Mouse (Mus musculus): Measurements from ENCODE around the gene Syngr2. TPM values are rescaled to one million over a fixed set of nuclear protein-coding genes. Genes with fewer than 3 reads are reported as not detected.

Gene Syngr2
- polyA plus RNA-seq, 1 experiment = 51.9 TPM

GRCm38 (mm10) chr11:117834086-117834485 is 24.6 kb downstream of the Syngr2 start:
- Histone ChIP-seq H3K9me3 (replicated peaks; ENCODE audit: control insufficient read depth, insufficient read depth, low read length, poor library complexity, severe bottlenecking) (no peaks in the 10 kb centered on the region), H3K27ac (ENCODE audit: insufficient read depth, low read length) (no peak overlapping the region), H3K9ac (ENCODE audit: low read depth, poor library complexity, severe bottlenecking) (no peak overlapping the region), H3K36me3 (ENCODE audit: control insufficient read depth, insufficient read depth, low read length, poor library complexity, severe bottlenecking) (no peaks in the 10 kb centered on the region), H3K27me3 (ENCODE audit: control insufficient read depth, insufficient read depth, low read length, poor library complexity, severe bottlenecking) (no peaks in the 10 kb centered on the region), H3K4me1 (ENCODE audit: control insufficient read depth, insufficient read depth, low read length) (no peaks in the 10 kb centered on the region), H3K4me3 (ENCODE audit: low read depth, low read length) (no peak overlapping the region)
- TF ChIP-seq EP300 (IDR thresholded peaks at IDR 0.05; ENCODE audit: insufficient read depth, low read depth, low read length) = no peak
- TF ChIP-seq CTCF (IDR thresholded peaks at IDR 0.05; ENCODE audit: low read depth, low read length) = no peak
- TF ChIP-seq POLR2A (IDR thresholded peaks at IDR 0.05; ENCODE audit: insufficient read depth, low read length) = no peak

- Histone ChIP-seq H3K27ac (ENCODE audit: insufficient read depth, low read length) (no peak overlapping the region), H3K4me1 (ENCODE audit: control insufficient read depth, insufficient read depth, low read length) (peaks cover 2% of the 10 kb centered on the region), H3K36me3 (ENCODE audit: control insufficient read depth, insufficient read depth, low read length, poor library complexity, severe bottlenecking) (no peaks in the 10 kb centered on the region), H3K4me3 (ENCODE audit: low read depth, low read length) (no peak overlapping the region), H3K9ac (ENCODE audit: low read depth, poor library complexity, severe bottlenecking) (no peak overlapping the region), H3K27me3 (ENCODE audit: control insufficient read depth, insufficient read depth, low read length, poor library complexity, severe bottlenecking) (no peaks in the 10 kb centered on the region), H3K9me3 (replicated peaks; ENCODE audit: control insufficient read depth, insufficient read depth, low read length, poor library complexity, severe bottlenecking) (no peaks in the 10 kb centered on the region)
- TF ChIP-seq CTCF (IDR thresholded peaks at IDR 0.05; ENCODE audit: low read depth, low read length) = no peak
- no peak for TF ChIP-seq POLR2A (IDR thresholded peaks at IDR 0.05; ENCODE audit: insufficient read depth, low read length)
- TF ChIP-seq EP300 (IDR thresholded peaks at IDR 0.05; ENCODE audit: insufficient read depth, low read depth, low read length) = no peak
Observed at GRCm38 (mm10) chr11:117836306-117836705, 26.8 kb downstream of the Syngr2 start.

GRCm38 (mm10) chr11:117838572-117838971 is 29.1 kb downstream of the Syngr2 start:
- Histone ChIP-seq H3K9ac (ENCODE audit: low read depth, poor library complexity, severe bottlenecking) (no peak overlapping the region), H3K4me3 (ENCODE audit: low read depth, low read length) (no peak overlapping the region), H3K27ac (ENCODE audit: insufficient read depth, low read length) (peak overlapping the region; percentile 60), H3K27me3 (ENCODE audit: control insufficient read depth, insufficient read depth, low read length, poor library complexity, severe bottlenecking) (no peaks in the 10 kb centered on the region), H3K36me3 (ENCODE audit: control insufficient read depth, insufficient read depth, low read length, poor library complexity, severe bottlenecking) (no peaks in the 10 kb centered on the region), H3K9me3 (replicated peaks; ENCODE audit: control insufficient read depth, insufficient read depth, low read length, poor library complexity, severe bottlenecking) (no peaks in the 10 kb centered on the region), H3K4me1 (ENCODE audit: control insufficient read depth, insufficient read depth, low read length) (peaks cover 2% of the 10 kb centered on the region)
- 0 out of 2 replicates have a peak, but pooled peaks have one; percentile 40 for TF ChIP-seq EP300 (IDR thresholded peaks at IDR 0.05; ENCODE audit: insufficient read depth, low read depth, low read length)
- TF ChIP-seq CTCF (IDR thresholded peaks at IDR 0.05; ENCODE audit: low read depth, low read length) = no peak

- H3K9ac ChIP-seq (ENCODE audit: low read depth, poor library complexity, severe bottlenecking) = no peak overlapping the region
- TF ChIP-seq EP300 (IDR thresholded peaks at IDR 0.05; ENCODE audit: insufficient read depth, low read depth, low read length) (no peak), POLR2A (IDR thresholded peaks at IDR 0.05; ENCODE audit: insufficient read depth, low read length) (no peak), CTCF (IDR thresholded peaks at IDR 0.05; ENCODE audit: low read depth, low read length) (no peak)
- no peaks in the 10 kb centered on the region for H3K9me3 ChIP-seq (replicated peaks; ENCODE audit: control insufficient read depth, insufficient read depth, low read length, poor library complexity, severe bottlenecking)
- H3K4me3 ChIP-seq (ENCODE audit: low read depth, low read length) = no peak overlapping the region
- H3K36me3 ChIP-seq (ENCODE audit: control insufficient read depth, insufficient read depth, low read length, poor library complexity, severe bottlenecking) = no peaks in the 10 kb centered on the region
- no peaks in the 10 kb centered on the region for H3K27me3 ChIP-seq (ENCODE audit: control insufficient read depth, insufficient read depth, low read length, poor library complexity, severe bottlenecking)
- H3K27ac ChIP-seq (ENCODE audit: insufficient read depth, low read length) = peak overlapping the region; percentile 60
- peaks cover 2% of the 10 kb centered on the region for H3K4me1 ChIP-seq (ENCODE audit: control insufficient read depth, insufficient read depth, low read length)
Observed at GRCm38 (mm10) chr11:117839021-117839420, 29.6 kb downstream of the Syngr2 start.

- no peak overlapping the region for H3K27ac ChIP-seq (ENCODE audit: insufficient read depth, low read length)
- peaks cover 2% of the 10 kb centered on the region for H3K4me1 ChIP-seq (ENCODE audit: control insufficient read depth, insufficient read depth, low read length)
- no peak for TF ChIP-seq POLR2A (IDR thresholded peaks at IDR 0.05; ENCODE audit: insufficient read depth, low read length)
- TF ChIP-seq EP300 (IDR thresholded peaks at IDR 0.05; ENCODE audit: insufficient read depth, low read depth, low read length) = no peak
- no peak for TF ChIP-seq CTCF (IDR thresholded peaks at IDR 0.05; ENCODE audit: low read depth, low read length)
- no peak overlapping the region for H3K9ac ChIP-seq (ENCODE audit: low read depth, poor library complexity, severe bottlenecking)
- H3K27me3 ChIP-seq (ENCODE audit: control insufficient read depth, insufficient read depth, low read length, poor library complexity, severe bottlenecking) = no peaks in the 10 kb centered on the region
- no peaks in the 10 kb centered on the region for H3K9me3 ChIP-seq (replicated peaks; ENCODE audit: control insufficient read depth, insufficient read depth, low read length, poor library complexity, severe bottlenecking)
- no peak overlapping the region for H3K4me3 ChIP-seq (ENCODE audit: low read depth, low read length)
- no peaks in the 10 kb centered on the region for H3K36me3 ChIP-seq (ENCODE audit: control insufficient read depth, insufficient read depth, low read length, poor library complexity, severe bottlenecking)
Observed at GRCm38 (mm10) chr11:117840910-117841309, 31.4 kb downstream of the Syngr2 start.

GRCm38 (mm10) chr11:117843434-117843833 is 34.0 kb downstream of the Syngr2 start:
- no peak overlapping the region for H3K27ac ChIP-seq (ENCODE audit: insufficient read depth, low read length)
- H3K27me3 ChIP-seq (ENCODE audit: control insufficient read depth, insufficient read depth, low read length, poor library complexity, severe bottlenecking) = no peaks in the 10 kb centered on the region
- no peak overlapping the region for H3K4me3 ChIP-seq (ENCODE audit: low read depth, low read length)
- TF ChIP-seq POLR2A (IDR thresholded peaks at IDR 0.05; ENCODE audit: insufficient read depth, low read length) = no peak
- TF ChIP-seq EP300 (IDR thresholded peaks at IDR 0.05; ENCODE audit: insufficient read depth, low read depth, low read length) = no peak
- no peak for TF ChIP-seq CTCF (IDR thresholded peaks at IDR 0.05; ENCODE audit: low read depth, low read length)
- H3K4me1 ChIP-seq (ENCODE audit: control insufficient read depth, insufficient read depth, low read length) = peaks cover 2% of the 10 kb centered on the region
- no peak overlapping the region for H3K9ac ChIP-seq (ENCODE audit: low read depth, poor library complexity, severe bottlenecking)
- H3K36me3 ChIP-seq (ENCODE audit: control insufficient read depth, insufficient read depth, low read length, poor library complexity, severe bottlenecking) = no peaks in the 10 kb centered on the region
- H3K9me3 ChIP-seq (replicated peaks; ENCODE audit: control insufficient read depth, insufficient read depth, low read length, poor library complexity, severe bottlenecking) = no peaks in the 10 kb centered on the region
